Mouse (Mus musculus) hindbrain, embryonic 16.5 days (tissue): Measurements from ENCODE around the gene Eef1e1. TPM values are rescaled to one million over a fixed set of nuclear protein-coding genes. Genes with fewer than 3 reads are reported as not detected.

Source experiments
- ATAC-seq: fragments of 200-750 bp; cut with Nextera tagmentation; 2 replicates; pipeline ENCODE4 v1.8.0; 2017; ENCODE audit warnings: moderate TSS enrichment, moderate library complexity
- H3K27ac ChIP-seq: fragments of 300-500 bp; sonication (generic); 2 replicates; pipeline ENCODE4 v1.5.1; 2014; ENCODE audit warnings: low read depth, mild to moderate bottlenecking, control low read depth, low read length, moderate library complexity
- H3K27me3 ChIP-seq: fragments of 300-500 bp; sonication (generic); replicated peaks from 2 replicates; pipeline ENCODE4 v1.6.1; 2014; ENCODE audit warnings: low read length; ENCODE audit not compliant: control insufficient read depth, insufficient read depth
- H3K36me3 ChIP-seq: fragments of 300-500 bp; sonication (generic); 2 replicates; pipeline ENCODE4 v1.6.1; 2014; ENCODE audit warnings: mild to moderate bottlenecking, low read length, moderate library complexity, mixed read lengths; ENCODE audit not compliant: control insufficient read depth, insufficient read depth
- H3K4me1 ChIP-seq: fragments of 300-500 bp; sonication (generic); 2 replicates; pipeline ENCODE4 v1.6.1; 2014; ENCODE audit warnings: low read depth, low read length; ENCODE audit not compliant: control insufficient read depth, insufficient read depth
- H3K4me2 ChIP-seq: fragments of 300-500 bp; sonication (generic); 2 replicates; pipeline ENCODE4 v1.6.1; 2014; ENCODE audit warnings: mild to moderate bottlenecking, low read length, control low read depth, moderate library complexity
- H3K4me3 ChIP-seq: fragments of 300-500 bp; sonication (generic); 2 replicates; pipeline ENCODE4 v1.5.1; 2014; ENCODE audit warnings: mild to moderate bottlenecking, low read length, control low read depth, moderate library complexity
- H3K9ac ChIP-seq: fragments of 300-500 bp; sonication (generic); 2 replicates; pipeline ENCODE4 v1.6.1; 2014; ENCODE audit warnings: low read depth, mild to moderate bottlenecking, control low read depth, low read length, moderate library complexity
- H3K9me3 ChIP-seq: fragments of 300-500 bp; sonication (generic); 2 replicates; pipeline ENCODE4 v1.6.1; 2014; ENCODE audit warnings: mild to moderate bottlenecking, low read length, moderate library complexity; ENCODE audit not compliant: control insufficient read depth
- WGBS: fragments of 180-500 bp; shearing (Covaris S2); extraction: QIAGEN DNeasy Blood & Tissue Kit; methylation state at CpG from one replicate; pipeline ENCODE4 v1.1.7; 2014; 5-methylcytosine and 5-hydroxymethylcytosine counted together
- polyA plus RNA-seq: library from polyadenylated mRNA; unstranded; fragments of >200 nt; fragmentation: Nextera tagmentation; extraction: Ambion mirVana; gene quantifications from 2 replicates; pipeline ENCODE4 v1.2.1, GENCODE M21; 2015

Gene Eef1e1
- polyA plus RNA-seq, 1 experiment from 2014 or later, result 108 TPM

GRCm38 (mm10) chr13:38614298-38614697 lies 44.6 kb downstream of the Eef1e1 start:
- Histone ChIP-seq H3K4me3 (no peak overlapping the region), H3K9me3 (no peaks in the 10 kb centered on the region), H3K27ac (no peak overlapping the region), H3K4me1 (no peaks in the 10 kb centered on the region), H3K36me3 (peaks cover 10% of the 10 kb centered on the region), H3K27me3 (no peaks in the 10 kb centered on the region), H3K4me2 (no peak overlapping the region), H3K9ac (no peak overlapping the region)
- ATAC-seq, result no peak
- WGBS, result 83% methylated on average over 5 of the region's 5 CpGs

- H3K4me1 ChIP-seq, result no peaks in the 10 kb centered on the region
These were observed 45.3 kb downstream of the Eef1e1 start for GRCm38 (mm10) chr13:38613583-38613982.

GRCm38 (mm10) chr13:38612608-38613007 lies 46.2 kb downstream of the Eef1e1 start:
- Histone ChIP-seq H3K9me3 (no peaks in the 10 kb centered on the region), H3K9ac (no peak overlapping the region), H3K4me1 (no peaks in the 10 kb centered on the region), H3K36me3 (peaks cover 8% of the 10 kb centered on the region), H3K27ac (no peak overlapping the region), H3K27me3 (no peaks in the 10 kb centered on the region), H3K4me3 (no peak overlapping the region), H3K4me2 (no peak overlapping the region)
- 91% methylated on average over 9 of the region's 9 CpGs for WGBS
- ATAC-seq, result no peak

More at GRCm38 (mm10) chr13:38613583-38613982, 45.3 kb downstream of the Eef1e1 start:
- Histone ChIP-seq H3K9me3 (no peaks in the 10 kb centered on the region), H3K4me2 (no peak overlapping the region), H3K4me3 (no peak overlapping the region), H3K36me3 (peaks cover 8% of the 10 kb centered on the region), H3K27ac (no peak overlapping the region), H3K9ac (no peak overlapping the region), H3K27me3 (no peaks in the 10 kb centered on the region)
- WGBS, result 92% methylated on average over 8 of the region's 8 CpGs
- no peak for ATAC-seq

- H3K4me1 ChIP-seq, result no peaks in the 10 kb centered on the region
- H3K4me2 ChIP-seq, result no peak overlapping the region
- H3K4me3 ChIP-seq, result no peak overlapping the region
- WGBS, result 96% methylated on average over 4 of the region's 4 CpGs
- no peak overlapping the region for H3K9ac ChIP-seq
- H3K27ac ChIP-seq, result no peak overlapping the region
- H3K36me3 ChIP-seq, result peaks cover 8% of the 10 kb centered on the region
- no peaks in the 10 kb centered on the region for H3K9me3 ChIP-seq
- no peak for ATAC-seq
- H3K27me3 ChIP-seq, result no peaks in the 10 kb centered on the region
These were observed 46.7 kb downstream of the Eef1e1 start for GRCm38 (mm10) chr13:38612179-38612578.

- WGBS, result 90% methylated on average over 6 of the region's 6 CpGs
- H3K27ac ChIP-seq, result no peak overlapping the region
- peaks cover 8% of the 10 kb centered on the region for H3K36me3 ChIP-seq
- H3K4me1 ChIP-seq, result no peaks in the 10 kb centered on the region
- H3K4me2 ChIP-seq, result no peak overlapping the region
- no peak overlapping the region for H3K4me3 ChIP-seq
- H3K9ac ChIP-seq, result no peak overlapping the region
- ATAC-seq, result no peak
- H3K9me3 ChIP-seq, result no peaks in the 10 kb centered on the region
- H3K27me3 ChIP-seq, result no peaks in the 10 kb centered on the region
These were observed 48.5 kb downstream of the Eef1e1 start for GRCm38 (mm10) chr13:38610336-38610735.

GRCm38 (mm10) chr13:38607130-38607529 lies 51.7 kb downstream of the Eef1e1 start:
- no peak overlapping the region for H3K4me2 ChIP-seq
- no peaks in the 10 kb centered on the region for H3K27me3 ChIP-seq
- 90% methylated on average over 6 of the region's 6 CpGs for WGBS
- H3K36me3 ChIP-seq, result peaks cover 3% of the 10 kb centered on the region
- H3K4me1 ChIP-seq, result no peaks in the 10 kb centered on the region
- no peak for ATAC-seq
- no peaks in the 10 kb centered on the region for H3K9me3 ChIP-seq
- no peak overlapping the region for H3K9ac ChIP-seq
- no peak overlapping the region for H3K27ac ChIP-seq
- no peak overlapping the region for H3K4me3 ChIP-seq

GRCm38 (mm10) chr13:38605353-38605752 lies 53.5 kb downstream of the Eef1e1 start:
- 75% methylated on average over 6 of the region's 6 CpGs for WGBS
- Histone ChIP-seq H3K9me3 (no peaks in the 10 kb centered on the region), H3K9ac (no peak overlapping the region), H3K36me3 (peaks cover 2% of the 10 kb centered on the region; the same call in 1 of the 2 replicates), H3K27me3 (no peaks in the 10 kb centered on the region), H3K4me1 (no peaks in the 10 kb centered on the region), H3K27ac (no peak overlapping the region), H3K4me2 (no peak overlapping the region), H3K4me3 (no peak overlapping the region)
- no peak for ATAC-seq

GRCm38 (mm10) chr13:38602966-38603365 lies 55.9 kb downstream of the Eef1e1 start:
- H3K27ac ChIP-seq, result peak overlapping the region; percentile 8; the same call in 1 of the 2 replicates
- 80% methylated on average over 13 of the region's 13 CpGs for WGBS
- H3K36me3 ChIP-seq, result peaks cover 2% of the 10 kb centered on the region; the same call in 1 of the 2 replicates
- no peaks in the 10 kb centered on the region for H3K9me3 ChIP-seq
- peak; percentile 34; the same call in 1 of the 2 replicates for ATAC-seq
- H3K9ac ChIP-seq, result no peak overlapping the region
- no peak overlapping the region for H3K4me3 ChIP-seq
- no peaks in the 10 kb centered on the region for H3K4me1 ChIP-seq
- no peaks in the 10 kb centered on the region for H3K27me3 ChIP-seq
- no peak overlapping the region for H3K4me2 ChIP-seq

- 62% methylated on average over 17 of the region's 17 CpGs for WGBS
- no peaks in the 10 kb centered on the region for H3K9me3 ChIP-seq
- H3K27ac ChIP-seq, result no peak overlapping the region
- H3K4me2 ChIP-seq, result no peak overlapping the region
- no peaks in the 10 kb centered on the region for H3K4me1 ChIP-seq
- no peak overlapping the region for H3K4me3 ChIP-seq
- H3K9ac ChIP-seq, result no peak overlapping the region
- peaks cover 2% of the 10 kb centered on the region; the same call in 1 of the 2 replicates for H3K36me3 ChIP-seq
- ATAC-seq, result peak; percentile 61; the same call in 1 of the 2 replicates
- no peaks in the 10 kb centered on the region for H3K27me3 ChIP-seq
These were observed 56.5 kb downstream of the Eef1e1 start for GRCm38 (mm10) chr13:38602243-38602832.
